8 mouse cellular contexts compared by ENCODE assay signal in genomic region chr19:10523483-10524080, GRCm38 (mm10). TPM values are rescaled to one million over a fixed set of nuclear protein-coding genes. Genes with fewer than 3 reads are reported as not detected.
DNase-seq lines count a peak whose midpoint lies in the region; ATAC-seq and TF ChIP-seq lines count a peak whose summit lies in the region.

No protein-coding gene starts in this region.

- peaks cover 53% of the 10 kb centered on the region for H3K79me2 ChIP-seq in CH12.LX (replicated peaks; ENCODE audit: control insufficient read depth, extremely low read depth, insufficient read depth, poor library complexity, severe bottlenecking)

- no peaks in the 10 kb centered on the region for H3K27me3 ChIP-seq in heart, embryonic 13.5 days (replicated peaks)
- no peaks in the 10 kb centered on the region for H3K27me3 ChIP-seq in CH12.LX (replicated peaks)
- H3K27me3 ChIP-seq in forebrain, embryonic 14.5 days (replicated peaks; ENCODE audit: control insufficient read depth, insufficient read depth, low read length), result no peaks in the 10 kb centered on the region
- H3K27me3 ChIP-seq in liver, postnatal 0 days (ENCODE audit: insufficient read depth, low read length), result no peaks in the 10 kb centered on the region

- H3K4me1 ChIP-seq in heart, embryonic 13.5 days, result peaks cover 38% of the 10 kb centered on the region
- H3K4me1 ChIP-seq in CH12.LX (ENCODE audit: control insufficient read depth in 1 of 2, insufficient read depth in 2 of 2), result peaks cover 9 to 70% of the 10 kb centered on the region in 2 experiments
- peaks cover 18% of the 10 kb centered on the region for H3K4me1 ChIP-seq in forebrain, embryonic 14.5 days (ENCODE audit: control insufficient read depth, insufficient read depth, low read length)
- peaks cover 34% of the 10 kb centered on the region for H3K4me1 ChIP-seq in liver, postnatal 0 days (ENCODE audit: insufficient read depth)

- no peak for DNase-seq in heart, adult 8-10 months (ENCODE audit: low spot score)
- DNase-seq in CH12.LX (ENCODE audit: extremely low read depth), result no peak
- no peak for DNase-seq in forebrain, embryonic 14.5 days (ENCODE audit: low spot score)
- DNase-seq in liver, postnatal 0 days, result no peak
- no peak for DNase-seq in cerebellum, postnatal 25 days
- no peak for DNase-seq in B cell, adult 2 months
- no peak for DNase-seq in retina, embryonic 14.5 days (ENCODE audit: low spot score)

- no peak for TF ChIP-seq EP300 in CH12.LX (IDR thresholded peaks at IDR 0.05; ENCODE audit: low read length)
- no peak for TF ChIP-seq EP300 in liver, postnatal 0 days (IDR thresholded peaks at IDR 0.05; ENCODE audit: low read depth)

- peak overlapping the region; percentile 78 for H3K4me2 ChIP-seq in heart, embryonic 13.5 days
- H3K4me2 ChIP-seq in CH12.LX (ENCODE audit: insufficient read depth, low read depth, poor library complexity, severe bottlenecking), result peak overlapping the region; percentile 27
- H3K4me2 ChIP-seq in forebrain, embryonic 14.5 days (ENCODE audit: low read length), result peak overlapping the region; percentile 78; the same call in 1 of the 2 replicates
- peak overlapping the region; percentile 75 for H3K4me2 ChIP-seq in liver, postnatal 0 days (ENCODE audit: low read depth, low read length)

- no peak for TF ChIP-seq CTCF in CH12.LX (conservative IDR thresholded peaks at IDR 0.05 in 1 of 2, IDR thresholded peaks at IDR 0.05 in 1 of 2; ENCODE audit: low read depth in 2 of 2, low read length in 2 of 2)
- TF ChIP-seq CTCF in liver, postnatal 0 days (IDR thresholded peaks at IDR 0.05; ENCODE audit: low read depth), result no peak

- H3K9me3 ChIP-seq in heart, embryonic 13.5 days, result no peaks in the 10 kb centered on the region
- H3K9me3 ChIP-seq in CH12.LX (replicated peaks; ENCODE audit: low read length), result no peaks in the 10 kb centered on the region
- no peaks in the 10 kb centered on the region for H3K9me3 ChIP-seq in forebrain, embryonic 14.5 days (replicated peaks; ENCODE audit: control insufficient read depth, low read length)
- no peaks in the 10 kb centered on the region for H3K9me3 ChIP-seq in liver, postnatal 0 days (ENCODE audit: low read length)

- 65% methylated on average over 5 of the region's 5 CpGs for WGBS in heart, embryonic 13.5 days
- WGBS in forebrain, embryonic 14.5 days, result 89% methylated on average over 5 of the region's 5 CpGs
- WGBS in liver, postnatal 0 days (ENCODE audit: insufficient replicate concordance), result 37% methylated on average over 5 of the region's 5 CpGs

- H3K27ac ChIP-seq in heart, embryonic 13.5 days (replicated peaks), result no peak overlapping the region
- H3K27ac ChIP-seq in CH12.LX (ENCODE audit: insufficient read depth, low read depth), result no peak overlapping the region
- no peak overlapping the region for H3K27ac ChIP-seq in forebrain, embryonic 14.5 days (ENCODE audit: low read depth, low read length)
- H3K27ac ChIP-seq in liver, postnatal 0 days (ENCODE audit: low read depth), result peak overlapping the region; percentile 65

- H3K36me3 ChIP-seq in heart, embryonic 13.5 days, result peaks cover 24% of the 10 kb centered on the region
- peaks cover 5 to 18% of the 10 kb centered on the region in 2 experiments for H3K36me3 ChIP-seq in CH12.LX (replicated peaks in 1 of 2; ENCODE audit: control insufficient read depth in 1 of 2, insufficient read depth in 1 of 2, low read length in 1 of 2)
- H3K36me3 ChIP-seq in forebrain, embryonic 14.5 days (ENCODE audit: control insufficient read depth, insufficient read depth, low read length), result peaks cover 10% of the 10 kb centered on the region; the same call in 1 of the 2 replicates
- H3K36me3 ChIP-seq in liver, postnatal 0 days (replicated peaks; ENCODE audit: insufficient read depth, low read length), result peaks cover 9% of the 10 kb centered on the region

- ATAC-seq in heart, embryonic 13.5 days (ENCODE audit: extremely low read depth, insufficient number of reproducible peaks, low FRiP score, low TSS enrichment), result no peak
- no peak for ATAC-seq in forebrain, embryonic 14.5 days
- no peak for ATAC-seq in liver, postnatal 0 days

- dilution Hi-C loops in CH12.LX (cut with MboI; ENCODE audit: extremely low pct_ligation_motif_present, extremely low pct_unique_long_range_greater_than_20kb, low sequenced_read_pairs), result no loop called here

- no peak for TF ChIP-seq POLR2A in CH12.LX (IDR thresholded peaks at IDR 0.05; ENCODE audit: low read depth, low read length)

- in situ Hi-C loops in CH12.LX (cut with MboI; ENCODE audit: low pct_ligation_motif_present, low pct_unique_long_range_greater_than_20kb, low sequenced_read_pairs), result no loop called here

- H3K9ac ChIP-seq in heart, embryonic 13.5 days, result no peak overlapping the region
- H3K9ac ChIP-seq in CH12.LX (ENCODE audit: insufficient read depth, low read depth), result peak overlapping the region; percentile 72; the same call in 1 of the 2 replicates
- no peak overlapping the region for H3K9ac ChIP-seq in forebrain, embryonic 14.5 days (ENCODE audit: low read length)
- peak overlapping the region; percentile 46 for H3K9ac ChIP-seq in liver, postnatal 0 days (replicated peaks)

- TF ChIP-seq RAD21 in CH12.LX (IDR thresholded peaks at IDR 0.05; ENCODE audit: low read depth, low read length), result no peak

- H3K4me3 ChIP-seq in heart, embryonic 13.5 days, result peak overlapping the region; percentile 72; the same call in 1 of the 2 replicates
- peak overlapping the region in 2 of 3 experiments; percentile 94 to 96 for H3K4me3 ChIP-seq in CH12.LX (replicated peaks in 1 of 3; ENCODE audit: low read depth in 2 of 3, low read length in 2 of 3, poor library complexity in 1 of 3)
- H3K4me3 ChIP-seq in forebrain, embryonic 14.5 days (ENCODE audit: low read depth, low read length), result 0 out of 2 replicates have a peak overlapping the region, but pooled peaks have one; percentile 98
- peak overlapping the region; percentile 88 for H3K4me3 ChIP-seq in liver, postnatal 0 days (ENCODE audit: low read depth, low read length)

TF ChIP-seq in CH12.LX, 34 proteins besides CTCF, POLR2A, EP300 and RAD21 (continues in another document):
- no peak for TF ChIP-seq ZMIZ1 (IDR thresholded peaks at IDR 0.05; ENCODE audit: low read depth, low read length)
- no peak for TF ChIP-seq MAX (IDR thresholded peaks at IDR 0.05; ENCODE audit: low read length)
- TF ChIP-seq ZKSCAN1 (IDR thresholded peaks at IDR 0.05; ENCODE audit: borderline replicate concordance, low read depth, low read length), result no peak
- no peak for TF ChIP-seq SIN3A (IDR thresholded peaks at IDR 0.05; ENCODE audit: low read length)
- no peak for TF ChIP-seq JUND (conservative IDR thresholded peaks at IDR 0.05; ENCODE audit: low read depth, low read length)
- no peak for TF ChIP-seq CHD2 (IDR thresholded peaks at IDR 0.05; ENCODE audit: low read length)
- TF ChIP-seq MEF2A (IDR thresholded peaks at IDR 0.05; ENCODE audit: borderline replicate concordance, low read depth, low read length), result no peak
- no peak for TF ChIP-seq CHD1 (IDR thresholded peaks at IDR 0.05; ENCODE audit: low read depth, low read length)
- no peak for TF ChIP-seq HCFC1 (IDR thresholded peaks at IDR 0.05; ENCODE audit: low read depth, low read length)
- no peak for TF ChIP-seq NELFE (IDR thresholded peaks at IDR 0.05; ENCODE audit: low read depth, low read length)

RNA-seq across cellular contexts. Expression of gene Cpsf7, which starts 1.5 kb away (rescaled TPM):
- 27.3 and 29.9 TPM in 2 replicates for polyA plus RNA-seq in heart, embryonic 13.5 days (2015; fragmentation: Nextera tagmentation; extraction: Ambion mirVana)
- 10 to 100 TPM; 19.5 to 23.3 (median 21.8) TPM for total RNA-seq in heart, adult 8-10 months (2022)
- 25.6 and 29.3 TPM in 2 replicates for total RNA-seq in CH12.LX (2012; rRNA removed)
- 28.8 and 30.8 TPM in 2 replicates for total RNA-seq in CH12.LX (2014; rRNA removed)
- 47.8 and 48.8 TPM in 2 replicates for polyA plus RNA-seq in CH12.LX (2012; ENCODE audit: insufficient read length, low read depth)
- 53.9 and 61.1 TPM in 2 replicates for polyA plus RNA-seq in forebrain, embryonic 14.5 days (2014; fragmentation: Nextera tagmentation; extraction: Ambion mirVana)
- 8.5 and 9.1 TPM in 2 replicates for polyA plus RNA-seq in liver, postnatal 0 days (2015; fragmentation: Nextera tagmentation; extraction: Ambion mirVana)

RNA-seq across cellular contexts. Expression of gene Sdhaf2, which starts 2.4 kb away (rescaled TPM):
- polyA plus RNA-seq in heart, embryonic 13.5 days (2015; fragmentation: Nextera tagmentation; extraction: Ambion mirVana), result 52.4 and 53.9 TPM in 2 replicates
- 10 to 100 TPM; 70.8 to 93.2 (median 82.9) TPM for total RNA-seq in heart, adult 8-10 months (2022)
- total RNA-seq in CH12.LX (2012; rRNA removed) (31.7 and 35.7 TPM in 2 replicates), CH12.LX (2014; rRNA removed) (85.6 and 96.0 TPM in 2 replicates)
- 54.6 and 57.3 TPM in 2 replicates for polyA plus RNA-seq in CH12.LX (2012; ENCODE audit: insufficient read length, low read depth)
- 69.2 and 70.4 TPM in 2 replicates for polyA plus RNA-seq in forebrain, embryonic 14.5 days (2014; fragmentation: Nextera tagmentation; extraction: Ambion mirVana)
- polyA plus RNA-seq in liver, postnatal 0 days (2015; fragmentation: Nextera tagmentation; extraction: Ambion mirVana), result 23.6 and 25.4 TPM in 2 replicates

RNA-seq across cellular contexts. Expression of gene Tmem216, which starts 32.5 kb away (rescaled TPM):
- 18.0 and 19.8 TPM in 2 replicates for polyA plus RNA-seq in heart, embryonic 13.5 days (2015; fragmentation: Nextera tagmentation; extraction: Ambion mirVana)
- total RNA-seq in heart, adult 8-10 months (2022), result 1 to 10 TPM; 4.1 to 8.3 (median 5.7) TPM
- 24.0 and 28.1 TPM in 2 replicates for total RNA-seq in CH12.LX (2012; rRNA removed)
- total RNA-seq in CH12.LX (2014; rRNA removed), result 25.7 and 31.8 TPM in 2 replicates
- 19.9 and 23.7 TPM in 2 replicates for polyA plus RNA-seq in CH12.LX (2012; ENCODE audit: insufficient read length, low read depth)
- polyA plus RNA-seq in forebrain, embryonic 14.5 days (2014; fragmentation: Nextera tagmentation; extraction: Ambion mirVana), result 54.5 and 70.1 TPM in 2 replicates
- 11.7 and 13.0 TPM in 2 replicates for polyA plus RNA-seq in liver, postnatal 0 days (2015; fragmentation: Nextera tagmentation; extraction: Ambion mirVana)

RNA-seq across cellular contexts. Expression of gene Ppp1r32, which starts 40.9 kb away (rescaled TPM):
- polyA plus RNA-seq in heart, embryonic 13.5 days (2015; fragmentation: Nextera tagmentation; extraction: Ambion mirVana), result 0.10 and 0.19 TPM in 2 replicates
- total RNA-seq in heart, adult 8-10 months (2022), result under 1 TPM in 3 of 4 experiments, not detected in 1; 0.22 to 0.38 (median 0.28) TPM
- total RNA-seq in CH12.LX (2012; rRNA removed) (0.13 TPM in 1 of 2 replicates, not detected in the other), CH12.LX (2014; rRNA removed) (0.18 TPM in 1 of 2 replicates, not detected in the other)
- polyA plus RNA-seq in CH12.LX (2012; ENCODE audit: insufficient read length, low read depth), result 0.25 and 0.49 TPM in 2 replicates
- polyA plus RNA-seq in forebrain, embryonic 14.5 days (2014; fragmentation: Nextera tagmentation; extraction: Ambion mirVana), result 2.5 and 2.6 TPM in 2 replicates
- 0.11 and 0.15 TPM in 2 replicates for polyA plus RNA-seq in liver, postnatal 0 days (2015; fragmentation: Nextera tagmentation; extraction: Ambion mirVana)

RNA-seq across cellular contexts. Expression of gene Cyb561a3, which starts 53.4 kb away (rescaled TPM):
- 10.9 and 12.3 TPM in 2 replicates for polyA plus RNA-seq in heart, embryonic 13.5 days (2015; fragmentation: Nextera tagmentation; extraction: Ambion mirVana)
- total RNA-seq in heart, adult 8-10 months (2022), result 10 to 100 TPM; 11.1 to 12.9 (median 12.0) TPM
- 137 and 161 TPM in 2 replicates for total RNA-seq in CH12.LX (2012; rRNA removed)
- 180 and 211 TPM in 2 replicates for total RNA-seq in CH12.LX (2014; rRNA removed)
- 301 and 327 TPM in 2 replicates for polyA plus RNA-seq in CH12.LX (2012; ENCODE audit: insufficient read length, low read depth)
- 21.9 and 22.3 TPM in 2 replicates for polyA plus RNA-seq in forebrain, embryonic 14.5 days (2014; fragmentation: Nextera tagmentation; extraction: Ambion mirVana)
- 18.5 and 19.0 TPM in 2 replicates for polyA plus RNA-seq in liver, postnatal 0 days (2015; fragmentation: Nextera tagmentation; extraction: Ambion mirVana)

Comparison
In these comparisons a context has a peak if more than half of its experiments do, and no peak if none do; other contexts are left out.
1. H3K4me2 ChIP-seq: peak in every context shown above with its lines; median percentile 78 in heart, embryonic 13.5 days; 78 in forebrain, embryonic 14.5 days; 75 in liver, postnatal 0 days; 27 in CH12.LX.
2. H3K9ac ChIP-seq: peak in CH12.LX (single experiment) and liver, postnatal 0 days (single experiment); none in heart, embryonic 13.5 days (single experiment) and forebrain, embryonic 14.5 days (single experiment).
3. Peak in every context shown above with its lines, with median percentiles within 50 percentile points of each other: H3K4me3 ChIP-seq.